Mouse (Mus musculus) intestine, embryonic 16.5 days (tissue): Measurements from ENCODE around the gene Gm49394. TPM values are rescaled to one million over a fixed set of nuclear protein-coding genes. Genes with fewer than 3 reads are reported as not detected.

ENCODE experiments used
- ATAC-seq: fragments of 200-750 bp; cut with Nextera tagmentation; 2 replicates; pipeline ENCODE4 v1.8.0; 2017; ENCODE audit warnings: moderate TSS enrichment, moderate library complexity
- H3K27ac ChIP-seq: fragments of 300-500 bp; sonication (generic); 2 replicates; pipeline ENCODE4 v1.5.1; 2014; ENCODE audit warnings: mild to moderate bottlenecking, low read length
- H3K27me3 ChIP-seq: fragments of 300-500 bp; sonication (generic); replicated peaks from 2 replicates; pipeline ENCODE4 v1.6.1; 2014; ENCODE audit warnings: low read length, control low read depth, mixed read lengths; ENCODE audit not compliant: control insufficient read depth, insufficient read depth
- H3K36me3 ChIP-seq: fragments of 300-500 bp; sonication (generic); 2 replicates; pipeline ENCODE4 v1.6.1; 2014; ENCODE audit warnings: low read length, control low read depth; ENCODE audit not compliant: control insufficient read depth, insufficient read depth
- H3K4me1 ChIP-seq: fragments of 300-500 bp; sonication (generic); 2 replicates; pipeline ENCODE4 v1.6.1; 2014; ENCODE audit warnings: low read length, control low read depth, mixed read lengths; ENCODE audit not compliant: control insufficient read depth, insufficient read depth
- H3K4me2 ChIP-seq: fragments of 300-500 bp; sonication (generic); 2 replicates; pipeline ENCODE4 v1.6.1; 2014; ENCODE audit warnings: low read depth, low read length, control low read depth
- H3K4me3 ChIP-seq: fragments of 300-500 bp; sonication (generic); 2 replicates; pipeline ENCODE4 v1.5.1; 2014; ENCODE audit warnings: mild to moderate bottlenecking, low read length
- H3K9ac ChIP-seq: fragments of 300-500 bp; sonication (generic); 2 replicates; pipeline ENCODE4 v1.6.1; 2014; ENCODE audit warnings: low read depth, low read length
- H3K9me3 ChIP-seq: fragments of 300-500 bp; sonication (generic); 2 replicates; pipeline ENCODE4 v1.6.1; 2016; ENCODE audit warnings: low read length, control low read depth; ENCODE audit not compliant: control insufficient read depth
- WGBS: fragments of 180-500 bp; shearing (Covaris S2); extraction: QIAGEN DNeasy Blood & Tissue Kit; methylation state at CpG from one replicate; pipeline ENCODE4 v1.1.7; 2014; 5-methylcytosine and 5-hydroxymethylcytosine counted together
- polyA plus RNA-seq: library from polyadenylated mRNA; unstranded; fragments of >200 nt; fragmentation: Nextera tagmentation; extraction: Ambion mirVana; gene quantifications from 2 replicates; pipeline ENCODE4 v1.2.1, GENCODE M21; 2015

The Gm49394 gene
- polyA plus RNA-seq, 1 experiment from 2014 or later: 1.9 TPM

- Histone ChIP-seq H3K27me3 (peaks cover 61% of the 10 kb centered on the region), H3K9ac (peak overlapping the region; percentile 73), H3K4me3 (peak overlapping the region; percentile 52), H3K36me3 (no peaks in the 10 kb centered on the region), H3K4me2 (peak overlapping the region; percentile 76), H3K27ac (peak overlapping the region; percentile 94), H3K4me1 (peaks cover 17% of the 10 kb centered on the region), H3K9me3 (no peaks in the 10 kb centered on the region)
- no peak for ATAC-seq
- 4% methylated on average over 25 of the region's 25 CpGs for WGBS
Measured at GRCm38 (mm10) chr7:142661046-142661445, 8.7 kb downstream of the Gm49394 start.

GRCm38 (mm10) chr7:142660651-142660945, 9.1 kb downstream of the Gm49394 start:
- under 1% methylated on average over 29 of the region's 29 CpGs for WGBS
- H3K27ac ChIP-seq: peak overlapping the region; percentile 94
- ATAC-seq: no peak
- H3K9ac ChIP-seq: peak overlapping the region; percentile 73
- no peaks in the 10 kb centered on the region for H3K36me3 ChIP-seq
- no peaks in the 10 kb centered on the region for H3K9me3 ChIP-seq
- peak overlapping the region; percentile 76 for H3K4me2 ChIP-seq
- H3K4me3 ChIP-seq: peak overlapping the region; percentile 52
- peaks cover 61% of the 10 kb centered on the region for H3K27me3 ChIP-seq
- H3K4me1 ChIP-seq: peaks cover 17% of the 10 kb centered on the region

GRCm38 (mm10) chr7:142659767-142660650, 9.7 kb downstream of the Gm49394 start:
- ATAC-seq: peak; percentile 63
- Histone ChIP-seq H3K4me2 (peak overlapping the region; percentile 76), H3K9ac (peak overlapping the region; percentile 73), H3K27me3 (peaks cover 62% of the 10 kb centered on the region), H3K36me3 (no peaks in the 10 kb centered on the region), H3K4me3 (peak overlapping the region; percentile 52), H3K4me1 (peaks cover 17% of the 10 kb centered on the region), H3K9me3 (no peaks in the 10 kb centered on the region), H3K27ac (peak overlapping the region; percentile 94)
- WGBS: under 1% methylated on average over 41 of the region's 43 CpGs

GRCm38 (mm10) chr7:142659181-142659681, 10.5 kb downstream of the Gm49394 start:
- peak overlapping the region; percentile 76 for H3K4me2 ChIP-seq
- under 1% methylated on average over 52 of the region's 70 CpGs for WGBS
- peak overlapping the region; percentile 94 for H3K27ac ChIP-seq
- peaks cover 19% of the 10 kb centered on the region for H3K4me1 ChIP-seq
- H3K27me3 ChIP-seq: peaks cover 62% of the 10 kb centered on the region
- peak overlapping the region; percentile 73 for H3K9ac ChIP-seq
- H3K9me3 ChIP-seq: no peaks in the 10 kb centered on the region
- H3K4me3 ChIP-seq: peak overlapping the region; percentile 52
- no peaks in the 10 kb centered on the region for H3K36me3 ChIP-seq
- peak; percentile 80 for ATAC-seq

- Histone ChIP-seq H3K9me3 (no peaks in the 10 kb centered on the region), H3K27me3 (peaks cover 62% of the 10 kb centered on the region), H3K9ac (peak overlapping the region; percentile 73), H3K36me3 (no peaks in the 10 kb centered on the region), H3K4me1 (peaks cover 17% of the 10 kb centered on the region), H3K4me2 (peak overlapping the region; percentile 76), H3K27ac (peak overlapping the region; percentile 80), H3K4me3 (peak overlapping the region; percentile 52)
- peak; percentile 2; the same call in 1 of the 2 replicates for ATAC-seq
- 1% methylated on average over 37 of the region's 40 CpGs for WGBS
Measured at GRCm38 (mm10) chr7:142658681-142659180, 11.0 kb downstream of the Gm49394 start.

- Histone ChIP-seq H3K27ac (peak overlapping the region; percentile 80), H3K4me3 (peak overlapping the region; percentile 52), H3K27me3 (peaks cover 61% of the 10 kb centered on the region), H3K9me3 (no peaks in the 10 kb centered on the region), H3K4me1 (peaks cover 17% of the 10 kb centered on the region), H3K36me3 (no peaks in the 10 kb centered on the region), H3K9ac (peak overlapping the region; percentile 73), H3K4me2 (peak overlapping the region; percentile 76)
- no peak for ATAC-seq
- 1% methylated on average over 34 of the region's 34 CpGs for WGBS
Measured at GRCm38 (mm10) chr7:142657821-142658614, 11.7 kb downstream of the Gm49394 start.

GRCm38 (mm10) chr7:142657341-142657791, 12.4 kb downstream of the Gm49394 start:
- 0 out of 2 replicates have a peak, but pooled peaks have one; percentile 12 for ATAC-seq
- H3K9me3 ChIP-seq: no peaks in the 10 kb centered on the region
- H3K27me3 ChIP-seq: peaks cover 56% of the 10 kb centered on the region
- H3K4me2 ChIP-seq: peak overlapping the region; percentile 76
- no peaks in the 10 kb centered on the region for H3K36me3 ChIP-seq
- peak overlapping the region; percentile 73 for H3K9ac ChIP-seq
- peak overlapping the region; percentile 80 for H3K27ac ChIP-seq
- peaks cover 17% of the 10 kb centered on the region for H3K4me1 ChIP-seq
- peak overlapping the region; percentile 52 for H3K4me3 ChIP-seq
- WGBS: 9% methylated on average over 7 of the region's 9 CpGs

- H3K27me3 ChIP-seq: peaks cover 52% of the 10 kb centered on the region
- no peaks in the 10 kb centered on the region for H3K9me3 ChIP-seq
Measured at GRCm38 (mm10) chr7:142656055-142656454, 13.7 kb downstream of the Gm49394 start.

GRCm38 (mm10) chr7:142655633-142656032, 14.1 kb downstream of the Gm49394 start:
- peak overlapping the region; percentile 63 for H3K27ac ChIP-seq
- 15% methylated on average over 11 of the region's 11 CpGs for WGBS
- peaks cover 48% of the 10 kb centered on the region for H3K27me3 ChIP-seq

More at GRCm38 (mm10) chr7:142656055-142656454, 13.7 kb downstream of the Gm49394 start:
- Histone ChIP-seq H3K4me2 (peak overlapping the region; percentile 55), H3K4me3 (peak overlapping the region; percentile 52), H3K36me3 (no peaks in the 10 kb centered on the region; the same call in 1 of the 2 replicates), H3K4me1 (peaks cover 17% of the 10 kb centered on the region), H3K9ac (peak overlapping the region; percentile 63), H3K27ac (peak overlapping the region; percentile 75)
- 26% methylated on average over 4 of the region's 4 CpGs for WGBS
- peak; percentile 39 for ATAC-seq

More at GRCm38 (mm10) chr7:142655633-142656032, 14.1 kb downstream of the Gm49394 start:
- Histone ChIP-seq H3K4me2 (peak overlapping the region; percentile 55), H3K9ac (peak overlapping the region; percentile 63), H3K9me3 (no peaks in the 10 kb centered on the region), H3K36me3 (no peaks in the 10 kb centered on the region; the same call in 1 of the 2 replicates), H3K4me3 (peak overlapping the region; percentile 52), H3K4me1 (peaks cover 16% of the 10 kb centered on the region)
- no peak for ATAC-seq
